Mouse (Mus musculus) heart, postnatal 14 days (tissue): Measurements from ENCODE around the gene Rrh. TPM values are rescaled to one million over a fixed set of nuclear protein-coding genes. Genes with fewer than 3 reads are reported as not detected.
"Not testable (repeated sequence)": the region's sequence is repeated elsewhere in the genome, so short reads cannot be mapped to it uniquely, and the experiment has no call there.

ENCODE experiments used
- DNase-seq, 2 experiments: peaks; one replicate each; pipeline ENCODE4 v3.0.0; 2021 to 2022
- intact Hi-C: fragments of 180-260 bp; cut with DNase I; formaldehyde crosslinking; loops from one replicate; pipeline ENCODE4 v1.15.1; 2025
- total RNA-seq, 2 experiments: library from RNA; stranded (reverse); gene quantifications; 2 replicates each; pipeline ENCODE4 v1.2.3; 2021

Rrh gene
- total RNA-seq, 2 experiments from 2014 or later = not detected

DNA sequence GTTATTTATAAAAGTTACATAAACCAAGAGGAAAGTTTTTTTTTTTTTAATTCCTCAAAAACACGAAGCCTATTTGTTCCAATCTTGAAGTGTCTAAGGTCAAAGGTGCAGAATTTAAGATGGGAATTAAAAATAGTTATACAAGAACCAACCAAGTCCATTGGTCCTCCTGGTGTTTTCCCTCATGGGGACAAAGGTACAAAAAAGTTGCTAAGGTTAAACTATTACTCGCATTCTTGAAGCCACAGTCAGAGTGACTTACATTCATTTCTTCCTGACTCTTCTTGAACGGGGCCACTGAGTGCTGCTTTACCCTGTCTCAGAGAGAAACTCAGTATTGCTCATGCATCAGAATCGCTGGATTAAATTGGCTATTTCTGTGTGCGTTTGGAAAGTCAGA is 25.0 kb downstream of the Rrh start:
- intact Hi-C loops = no loop called here
- no peak for DNase-seq

DNA sequence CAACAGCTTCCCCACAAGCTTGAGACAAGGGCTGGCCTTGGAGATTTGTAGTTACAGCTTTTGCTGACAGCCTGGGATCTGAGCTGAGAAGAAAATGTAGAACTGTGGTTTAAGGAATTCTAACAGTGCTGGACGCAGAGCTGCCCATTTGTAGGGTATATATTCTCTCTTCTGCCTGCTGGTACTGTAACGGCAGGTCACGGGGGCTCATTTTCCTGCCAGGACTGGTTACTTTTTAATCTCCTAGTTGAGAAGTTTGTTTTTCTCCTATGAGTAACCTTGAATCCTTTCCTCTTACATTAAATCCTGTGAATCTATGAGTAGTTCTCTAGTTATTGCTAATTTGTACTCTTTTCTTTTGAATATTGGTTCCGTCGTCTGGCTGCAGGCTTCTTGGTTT is 28.6 kb downstream of the Rrh start:
- intact Hi-C loops = no loop called here
- DNase-seq = no peak

DNA sequence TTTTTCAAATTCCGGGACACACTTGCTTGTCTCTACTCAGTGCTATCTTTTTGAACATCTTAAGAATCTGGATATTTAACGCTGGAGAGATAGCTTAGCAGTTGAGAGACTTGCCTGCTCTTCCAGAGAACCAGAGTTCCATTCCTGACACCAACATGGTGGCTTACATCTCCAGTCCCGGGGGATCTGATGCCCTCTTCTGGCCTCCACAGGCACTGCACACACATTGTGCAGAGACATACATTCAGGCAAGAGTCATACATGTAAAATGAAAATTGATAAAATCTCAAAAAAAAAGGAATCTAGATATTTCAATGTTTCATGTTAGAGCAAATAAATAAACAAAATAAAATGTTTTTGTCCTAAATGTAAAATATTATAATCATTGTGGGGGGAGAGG is 39.6 kb downstream of the Rrh start:
- no peak for DNase-seq
- intact Hi-C loops = no loop called here

DNA sequence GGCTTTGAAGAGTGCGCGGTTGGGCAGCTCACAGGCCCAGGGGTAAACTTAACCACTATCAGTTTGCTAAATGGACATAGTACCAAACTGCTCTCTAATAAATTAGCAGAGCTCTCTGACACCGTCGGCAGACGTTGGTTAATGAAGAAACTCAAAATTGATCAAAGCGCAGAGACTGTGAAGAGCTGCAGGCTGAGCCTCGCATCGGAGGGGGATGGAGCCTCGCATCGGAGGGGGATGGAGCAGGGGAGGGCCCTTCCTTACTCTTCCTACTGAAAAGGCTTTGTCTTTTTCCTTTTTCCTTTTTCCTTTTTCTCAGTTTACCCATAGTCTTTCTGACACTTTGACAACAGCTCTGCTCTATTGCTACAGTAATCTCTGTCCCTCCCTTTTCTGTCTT is 41.0 kb downstream of the Rrh start:
- intact Hi-C loops = no loop called here
- no peak for DNase-seq

DNA sequence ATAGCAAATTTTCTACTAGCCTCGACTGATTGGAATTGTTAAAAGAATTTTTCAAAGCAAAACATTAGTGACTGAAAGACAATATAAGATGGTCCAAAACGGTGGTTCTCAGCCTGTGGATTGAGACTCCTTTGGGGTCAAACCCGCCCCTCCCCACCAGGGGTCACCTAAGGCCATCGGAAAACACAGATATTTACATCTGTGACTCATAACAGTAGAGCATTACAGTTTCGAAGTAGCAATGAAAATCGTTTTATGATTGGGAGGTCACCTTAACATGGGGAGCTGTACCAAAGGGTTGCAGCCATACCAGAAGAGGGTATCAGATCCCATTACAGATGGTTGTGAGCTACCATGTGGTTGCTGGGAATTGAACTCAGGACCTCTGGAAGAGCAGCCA is 51.2 kb downstream of the Rrh start:
- intact Hi-C loops = no loop called here
- DNase-seq = no peak

DNA sequence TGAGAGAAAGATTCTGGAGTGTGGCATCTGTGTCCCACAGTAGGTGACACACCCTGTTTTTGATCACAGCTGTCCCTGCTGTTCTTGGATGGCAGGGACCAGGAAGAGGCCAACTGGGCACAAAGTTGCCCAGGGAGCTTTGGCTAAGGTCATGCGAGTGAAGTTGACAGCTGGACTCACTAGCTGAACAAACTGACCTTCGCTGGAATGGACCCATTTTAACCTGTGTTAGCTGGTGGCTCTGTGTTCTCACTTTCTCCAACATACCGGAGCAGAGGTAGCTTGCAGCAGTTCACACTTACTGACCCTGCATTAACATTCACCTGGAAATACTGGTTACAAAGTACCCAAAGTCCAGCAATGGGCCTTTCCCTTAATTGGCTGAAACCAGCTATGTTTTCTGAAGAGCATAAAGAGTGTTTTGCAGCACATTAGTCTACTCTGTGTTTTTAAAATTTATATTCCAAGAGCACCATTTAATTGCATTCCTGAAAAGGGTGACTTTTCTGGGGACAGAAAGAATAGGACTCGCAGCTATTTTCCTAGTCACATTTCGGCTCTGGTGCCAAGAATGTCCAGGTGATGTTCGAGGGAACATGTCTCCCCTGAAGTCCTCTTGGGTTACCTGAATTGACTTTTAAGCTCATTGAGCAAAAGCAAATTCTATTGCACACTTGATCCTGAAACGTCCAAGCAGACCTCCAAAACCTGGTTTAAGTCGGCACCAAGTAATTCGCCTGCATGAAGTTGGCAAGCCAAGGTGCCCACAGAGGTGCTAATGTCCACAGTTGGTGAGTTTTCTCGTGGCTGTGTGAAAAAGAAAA is 55.2 kb downstream of the Rrh start:
- DNase-seq = no peak
- intact Hi-C loops = no loop called here

DNA sequence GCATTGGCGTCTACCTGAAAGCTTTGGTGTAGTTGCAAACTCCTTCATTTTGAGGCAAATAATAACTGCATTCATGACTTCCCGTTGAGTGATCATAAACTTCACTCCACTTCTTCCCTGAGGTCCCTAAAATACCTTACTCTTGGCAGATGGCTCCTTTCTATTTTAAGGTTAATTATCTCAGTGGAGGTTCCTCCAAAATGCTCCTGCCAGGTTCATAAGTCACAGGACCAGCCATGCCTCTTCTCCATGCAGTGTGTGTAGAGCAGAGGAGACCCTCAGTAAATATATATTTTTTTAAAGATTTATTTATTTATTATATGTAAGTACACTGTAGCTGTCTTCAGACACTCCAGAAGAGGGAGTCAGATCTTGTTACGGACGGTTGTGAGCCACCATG is 56.3 kb downstream of the Rrh start:
- no peak for DNase-seq
- intact Hi-C loops = no loop called here

DNA sequence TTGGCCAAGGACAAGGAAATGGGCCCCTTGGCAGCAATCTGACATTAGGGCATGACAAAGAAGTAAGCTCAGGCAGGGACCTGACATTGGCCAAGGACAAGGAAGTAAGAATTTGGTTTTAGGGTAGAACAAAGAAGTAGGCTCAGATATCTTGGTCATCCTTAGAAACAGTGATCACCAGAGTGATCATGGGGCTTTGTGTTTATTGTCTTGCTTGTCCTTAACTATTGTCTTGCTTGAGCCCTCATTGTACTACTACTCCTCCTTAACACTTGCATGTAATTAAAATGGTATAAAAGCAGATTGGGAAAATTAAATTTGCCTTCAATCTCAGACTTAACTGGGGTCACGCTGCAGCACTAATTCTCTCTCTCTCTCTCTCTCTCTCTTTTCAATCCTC is 64.8 kb downstream of the Rrh start:
- intact Hi-C loops, DNase-seq: not testable (repeated sequence)

DNA sequence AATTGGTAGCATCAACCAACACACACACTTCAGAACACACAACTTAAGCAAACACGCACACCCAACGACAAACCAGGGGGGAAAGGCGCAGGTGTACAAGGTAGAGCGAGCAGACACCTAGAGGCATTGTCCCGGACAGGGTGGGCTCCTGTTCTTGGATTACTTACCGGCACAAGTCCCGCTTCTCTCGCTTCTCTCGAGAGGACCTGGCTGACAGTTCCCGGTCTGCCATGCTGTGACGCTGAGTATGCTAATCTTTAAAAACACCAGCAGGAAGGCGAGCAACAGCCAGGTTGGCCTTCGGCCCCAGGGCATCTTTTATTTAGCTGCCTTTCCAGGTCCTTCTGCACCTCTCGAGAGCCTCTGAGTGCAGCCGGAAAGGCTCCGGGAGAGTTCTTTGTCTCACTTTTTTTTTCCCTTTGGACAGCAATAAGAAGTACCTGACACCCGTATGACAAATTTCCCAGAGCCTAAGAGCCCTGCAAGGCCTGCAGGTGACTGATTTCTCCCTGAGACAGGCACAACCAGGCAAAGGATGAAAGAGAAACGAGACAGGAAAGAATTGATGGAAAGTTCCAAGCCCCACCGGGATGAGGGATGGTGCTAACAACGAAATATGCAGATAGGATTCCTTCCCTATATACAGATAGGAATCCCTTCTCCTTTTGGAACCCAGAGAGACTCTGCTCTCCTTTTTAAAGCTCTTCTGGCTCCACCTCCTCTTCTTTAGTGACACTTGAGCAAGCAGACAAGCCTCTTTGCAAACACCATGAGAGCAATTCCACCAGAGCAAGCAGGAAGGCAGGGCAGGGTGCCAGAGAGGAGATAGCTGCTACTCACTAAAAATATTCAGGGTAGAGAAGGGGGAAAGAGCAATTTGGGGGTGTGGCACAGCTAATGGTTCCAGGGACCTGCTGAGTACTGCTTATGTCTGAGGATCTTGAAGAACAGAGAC is 67.5 kb downstream of the Rrh start, which contains the start of gene Egf:
Gene Egf (minus strand): TSS at position 667 of the 955 bp plus-strand sequence.
- DNase-seq = peak; percentile 48 to 50
- intact Hi-C loops = no loop called here

Other genes with a start within 250 kb of the Rrh start
- gene Egf, start 67.3 kb downstream of the Rrh start, total RNA-seq = 1 to 10 TPM; 1.7 to 2.3 TPM
- not detected for gene Lrit3, start 18.6 kb downstream of the Rrh start, total RNA-seq
- gene Gar1, start 8.8 kb upstream of the Rrh start, total RNA-seq = 10 to 100 TPM; 11.2 to 18.3 TPM
- gene Cfi, start 13.3 kb upstream of the Rrh start, total RNA-seq = 1 to 10 TPM in 1 of 2 experiments, under 1 TPM in 1; 0.61 to 1.3 TPM
- 10 to 100 TPM; 25.1 to 30.6 TPM for gene Pla2g12a, start 56.0 kb upstream of the Rrh start, total RNA-seq
- gene Casp6, start 78.8 kb upstream of the Rrh start, total RNA-seq = 10 to 100 TPM; 16.2 to 20.0 TPM
- 1 to 10 TPM; 2.2 to 2.6 TPM for gene Mcub, start 147.6 kb upstream of the Rrh start, total RNA-seq
- 10 to 100 TPM; 33.4 to 34.8 TPM for gene Sec24b, start 239.0 kb upstream of the Rrh start, total RNA-seq